Mouse (Mus musculus) cortical plate, adult 2 months (tissue): ENCODE measurements around the gene Spred3. TPM values are rescaled to one million over a fixed set of nuclear protein-coding genes. Genes with fewer than 3 reads are reported as not detected.

ENCODE experiments used
- H3K27ac ChIP-seq: fragments of 200-500 bp; 2 replicates; pipeline ENCODE4 v1.5.1; 2012; ENCODE audit warnings: low read length, control low read depth, inconsistent platforms; ENCODE audit not compliant: insufficient read depth
- H3K4me1 ChIP-seq: fragments of 200-500 bp; 2 replicates; pipeline ENCODE4 v1.6.1; 2011; ENCODE audit warnings: low read length; ENCODE audit not compliant: control insufficient read depth, insufficient read depth
- H3K4me3 ChIP-seq: fragments of 200-500 bp; 2 replicates; pipeline ENCODE4 v1.5.1; 2011; ENCODE audit warnings: mild to moderate bottlenecking, low read length, control low read depth; ENCODE audit not compliant: insufficient read depth
- CTCF ChIP-seq: fragments of 200-500 bp; IDR thresholded peaks from 2 replicates; pipeline ENCODE4 v1.5.1; 2011; ENCODE audit warnings: mild to moderate bottlenecking, control low read depth, low read length; ENCODE audit not compliant: insufficient read depth; ENCODE audit errors: extremely low read depth
- POLR2A ChIP-seq: fragments of 200-500 bp; IDR thresholded peaks from 2 replicates; pipeline ENCODE4 v1.6.1; 2011; ENCODE audit warnings: mild to moderate bottlenecking, low read length, control low read depth; ENCODE audit not compliant: insufficient read depth; ENCODE audit errors: extremely low read depth
- polyA plus RNA-seq: library from polyadenylated mRNA; depleted of rRNA; stranded (reverse); fragments of >200 nt; gene quantifications from 2 replicates; pipeline ENCODE4 v1.2.3, GENCODE M21; 2012

The Spred3 gene
- polyA plus RNA-seq, 1 experiment = 39.6 TPM

- Histone ChIP-seq H3K4me3 (peak overlapping the region; percentile 93), H3K4me1 (no peaks in the 10 kb centered on the region), H3K27ac (no peak overlapping the region)
- TF ChIP-seq CTCF (no peak), POLR2A (no peak)
Measured at GRCm38 (mm10) chr7:29168121-29168695, 2.0 kb downstream of the Spred3 start.

GRCm38 (mm10) chr7:29167656-29168055 is 2.6 kb downstream of the Spred3 start:
- H3K27ac ChIP-seq = no peak overlapping the region
- H3K4me3 ChIP-seq = peak overlapping the region; percentile 93
- no peaks in the 10 kb centered on the region for H3K4me1 ChIP-seq
- no peak for TF ChIP-seq CTCF
- TF ChIP-seq POLR2A = no peak

- TF ChIP-seq CTCF (no peak), POLR2A (no peak)
- Histone ChIP-seq H3K4me3 (no peak overlapping the region), H3K27ac (no peak overlapping the region), H3K4me1 (no peaks in the 10 kb centered on the region)
Measured at GRCm38 (mm10) chr7:29162750-29163525, 7.3 kb downstream of the Spred3 start.

- TF ChIP-seq POLR2A (no peak), CTCF (no peak)
- Histone ChIP-seq H3K27ac (no peak overlapping the region), H3K4me3 (no peak overlapping the region)
Measured at GRCm38 (mm10) chr7:29162294-29162693, 7.9 kb downstream of the Spred3 start.

GRCm38 (mm10) chr7:29158264-29158663 is 11.9 kb downstream of the Spred3 start:
- TF ChIP-seq CTCF (no peak), POLR2A (no peak)
- no peak overlapping the region for H3K4me3 ChIP-seq
- no peaks in the 10 kb centered on the region for H3K4me1 ChIP-seq
- no peak overlapping the region for H3K27ac ChIP-seq

More at GRCm38 (mm10) chr7:29162294-29162693, 7.9 kb downstream of the Spred3 start:
- no peaks in the 10 kb centered on the region for H3K4me1 ChIP-seq

GRCm38 (mm10) chr7:29155838-29156782 is 14.1 kb downstream of the Spred3 start, which contains the start of gene Fam98c:
TSS of gene Fam98c (minus strand) at chr7:29156234.
- Histone ChIP-seq H3K4me1 (no peaks in the 10 kb centered on the region), H3K27ac (peak within 1 kb of the TSS; percentile 93), H3K4me3 (peak within 1 kb of the TSS; percentile 78)
- no peak for TF ChIP-seq CTCF
- peak; percentile 69; the same call in 1 of the 2 replicates for TF ChIP-seq POLR2A

GRCm38 (mm10) chr7:29155196-29155837 is 14.9 kb downstream of the Spred3 start:
- peak; percentile 72 for TF ChIP-seq POLR2A
- no peak for TF ChIP-seq CTCF
- Histone ChIP-seq H3K27ac (peak overlapping the region; percentile 93), H3K4me1 (no peaks in the 10 kb centered on the region), H3K4me3 (peak overlapping the region; percentile 78)

GRCm38 (mm10) chr7:29154018-29154720 is 16.0 kb downstream of the Spred3 start:
- Histone ChIP-seq H3K27ac (no peak overlapping the region), H3K4me3 (no peak overlapping the region), H3K4me1 (no peaks in the 10 kb centered on the region)
- no peak for TF ChIP-seq POLR2A
- no peak for TF ChIP-seq CTCF

- no peak for TF ChIP-seq CTCF
- TF ChIP-seq POLR2A = no peak
- Histone ChIP-seq H3K4me1 (no peaks in the 10 kb centered on the region), H3K27ac (no peak overlapping the region), H3K4me3 (no peak overlapping the region)
Measured at GRCm38 (mm10) chr7:29151486-29151885, 18.7 kb downstream of the Spred3 start.
